Mouse (Mus musculus) CH12F3 (cell line): ENCODE measurements around the gene Agpat3.

Experiments used
- in situ Hi-C: fragments of 300-500 bp; cut with MboI; formaldehyde crosslinking; loops from 2 replicates; pipeline ENCODE4 v1.14.3; 2020; ENCODE audit warnings: low sequenced_read_pairs

Gene Agpat3

GRCm38 (mm10) chr10:78351887-78352665, at the start of gene Agpat3:
Gene Agpat3, minus strand, starts transcription at chr10:78352489.
- in situ Hi-C loops = no loop called here

GRCm38 (mm10) chr10:78401127-78401526, 48.8 kb upstream of the Agpat3 start:
- in situ Hi-C loops = no loop called here

DNA sequence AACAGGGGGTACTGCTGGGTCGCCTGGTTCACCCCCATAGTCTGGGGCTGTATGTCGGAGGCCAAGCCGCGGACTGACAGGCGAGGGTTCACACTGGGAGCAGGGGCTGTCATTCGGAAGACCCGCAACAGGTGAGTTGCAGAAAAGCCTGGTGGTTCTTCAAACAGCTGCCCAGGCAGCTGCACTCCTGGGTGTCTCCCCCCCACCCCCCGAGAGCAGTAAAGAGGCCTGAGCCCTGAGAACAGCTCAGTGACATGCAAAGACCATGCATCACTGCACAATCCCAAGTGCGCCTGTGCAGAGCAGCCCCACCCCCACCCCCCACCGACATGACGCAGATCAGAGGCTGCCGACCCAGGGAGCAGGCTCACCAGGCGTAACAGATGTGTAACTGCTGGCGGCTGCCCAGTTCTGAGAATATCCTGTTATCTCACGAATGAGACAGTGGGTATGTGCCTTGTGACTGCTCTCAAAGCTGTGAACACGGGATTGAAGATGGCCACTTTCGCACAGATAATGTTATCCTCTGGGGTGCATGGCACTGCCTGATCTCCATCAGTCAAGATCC, 46.9 kb upstream of the Agpat3 start:
- in situ Hi-C loops = no loop called here

DNA sequence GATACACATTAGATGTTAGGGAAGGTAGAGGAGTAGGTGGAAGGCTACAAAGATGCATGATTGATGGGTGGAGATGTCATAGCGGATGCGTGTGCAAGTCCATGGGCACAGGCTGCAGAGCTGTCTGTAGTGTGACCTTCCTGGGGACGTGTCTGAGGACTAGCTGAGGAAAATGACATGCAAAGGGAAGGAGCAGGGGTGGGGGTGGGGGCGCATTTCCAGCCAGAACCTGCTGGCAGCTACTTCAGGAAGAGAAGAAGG, 44.3 kb upstream of the Agpat3 start:
- in situ Hi-C loops = no loop called here

DNA sequence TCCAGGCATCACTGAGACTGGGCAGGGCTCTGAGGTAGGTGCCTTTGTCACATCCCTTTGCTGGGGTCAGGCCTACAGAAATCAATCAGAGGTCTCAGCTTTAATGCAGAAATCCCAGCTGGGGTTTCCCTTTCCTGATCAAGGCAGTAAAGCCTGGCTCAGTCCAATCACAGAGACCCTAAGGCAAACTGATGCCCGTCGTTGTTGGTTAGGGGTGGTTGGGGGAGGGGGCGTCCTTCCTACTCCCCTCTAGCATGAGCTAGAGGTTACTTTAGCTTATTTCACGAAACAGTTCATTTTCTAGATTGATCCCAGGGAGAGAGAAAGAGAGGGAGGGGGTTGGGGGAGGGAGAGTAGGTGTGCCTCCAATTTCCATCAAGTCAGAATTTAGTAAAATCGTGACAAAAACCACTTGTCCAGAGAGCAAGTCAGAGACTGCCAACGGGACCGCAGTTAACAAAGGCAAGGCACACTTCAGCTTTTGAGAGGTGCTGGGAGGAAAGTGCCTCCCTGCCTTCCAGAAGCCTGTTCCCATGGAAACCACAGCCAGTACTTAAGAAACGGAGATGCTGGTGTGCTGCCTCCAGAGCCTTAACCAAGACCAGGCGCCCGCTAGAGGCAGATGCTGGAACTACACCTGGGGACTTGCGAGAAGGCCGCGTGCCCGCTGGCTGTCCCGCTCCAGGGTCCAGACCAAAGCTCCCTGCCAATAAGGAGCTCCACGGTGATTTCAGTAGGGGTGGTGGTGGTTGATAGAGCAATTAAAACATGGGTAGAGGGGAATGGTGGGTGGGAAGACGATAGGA, 43.7 kb upstream of the Agpat3 start:
- in situ Hi-C loops = no loop called here

GRCm38 (mm10) chr10:78395377-78395776, 43.1 kb upstream of the Agpat3 start:
- in situ Hi-C loops = no loop called here

DNA sequence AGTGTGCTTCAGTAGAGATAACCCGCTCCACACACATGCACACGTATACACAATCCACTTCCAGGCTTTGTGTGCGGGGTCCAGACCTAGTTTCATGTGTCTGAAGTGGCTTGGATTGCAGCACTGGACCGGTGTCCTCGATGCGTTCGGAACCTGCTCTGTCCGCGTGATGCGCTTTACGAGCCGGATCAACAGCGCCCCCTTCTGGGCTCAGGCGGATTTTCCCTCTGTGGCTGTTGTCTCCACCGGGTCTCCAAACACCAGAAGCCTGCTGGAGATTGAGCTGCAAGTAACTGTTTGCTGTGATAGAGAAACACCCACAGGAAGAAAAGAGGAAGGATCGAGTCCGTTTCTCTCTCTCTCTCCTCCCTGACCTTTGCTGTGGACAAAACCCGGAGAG, 39.8 kb upstream of the Agpat3 start:
- in situ Hi-C loops = no loop called here

- in situ Hi-C loops = no loop called here
Observed at GRCm38 (mm10) chr10:78390982-78391470, 38.7 kb upstream of the Agpat3 start.

DNA sequence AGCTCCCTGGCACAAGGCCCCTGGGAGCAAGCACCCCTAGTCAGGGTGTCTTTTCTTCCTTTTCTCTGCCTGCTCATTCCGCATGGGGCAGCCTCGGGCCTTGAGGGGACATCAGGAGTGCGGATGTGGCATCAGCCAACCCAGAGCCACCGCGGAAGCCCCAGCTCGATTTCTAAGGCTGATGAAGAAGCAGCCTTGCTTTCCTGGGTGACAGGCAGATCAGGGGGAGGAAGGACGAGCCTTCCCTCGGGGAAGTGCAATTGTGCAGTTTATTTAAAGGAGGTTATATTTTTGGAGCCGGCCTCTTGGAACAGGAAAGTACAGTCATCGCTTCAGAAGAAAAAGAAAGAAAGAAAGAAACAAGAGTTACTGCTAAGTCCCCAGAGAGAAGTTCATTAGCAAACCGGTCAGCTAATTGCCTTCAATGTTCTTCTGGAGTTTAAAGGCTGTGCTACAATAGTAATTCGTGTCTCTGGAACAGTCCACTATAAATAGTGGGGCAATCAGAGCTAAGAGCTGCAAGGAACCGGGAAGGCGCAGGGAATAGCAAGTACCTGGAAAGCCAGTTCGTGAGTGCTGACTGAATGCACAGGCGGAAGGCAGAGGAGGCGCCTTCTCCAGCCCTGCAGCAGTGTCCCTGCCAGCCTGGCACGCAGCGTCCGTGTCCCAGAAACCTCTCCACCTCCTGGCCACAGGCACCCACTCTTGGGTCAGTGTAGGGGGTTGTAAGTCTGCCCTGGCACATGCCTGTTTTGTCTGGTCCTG, 36.1 kb upstream of the Agpat3 start:
- in situ Hi-C loops = no loop called here

GRCm38 (mm10) chr10:78385520-78385919, 33.2 kb upstream of the Agpat3 start:
- in situ Hi-C loops = no loop called here

GRCm38 (mm10) chr10:78383567-78383966, 31.3 kb upstream of the Agpat3 start:
- in situ Hi-C loops = no loop called here

DNA sequence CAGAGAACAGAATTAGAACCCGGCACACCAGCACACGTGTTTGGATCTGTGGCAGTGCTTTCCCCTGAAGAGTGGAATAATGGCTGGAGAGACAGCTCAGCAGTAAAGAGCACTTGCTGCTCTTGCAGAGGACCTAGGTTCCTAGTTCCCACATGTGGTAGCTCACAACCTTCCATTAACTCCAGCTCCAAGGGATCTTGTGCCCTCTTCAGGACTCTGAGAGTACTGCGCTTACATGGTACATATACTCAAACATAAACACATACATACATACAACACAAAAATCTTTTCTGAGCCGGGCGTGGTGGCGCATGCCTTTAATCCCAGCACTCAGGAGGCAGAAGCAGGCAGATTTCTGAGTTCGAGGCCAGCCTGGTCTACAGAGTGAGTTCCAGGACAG, 26.2 kb upstream of the Agpat3 start:
- in situ Hi-C loops = no loop called here

DNA sequence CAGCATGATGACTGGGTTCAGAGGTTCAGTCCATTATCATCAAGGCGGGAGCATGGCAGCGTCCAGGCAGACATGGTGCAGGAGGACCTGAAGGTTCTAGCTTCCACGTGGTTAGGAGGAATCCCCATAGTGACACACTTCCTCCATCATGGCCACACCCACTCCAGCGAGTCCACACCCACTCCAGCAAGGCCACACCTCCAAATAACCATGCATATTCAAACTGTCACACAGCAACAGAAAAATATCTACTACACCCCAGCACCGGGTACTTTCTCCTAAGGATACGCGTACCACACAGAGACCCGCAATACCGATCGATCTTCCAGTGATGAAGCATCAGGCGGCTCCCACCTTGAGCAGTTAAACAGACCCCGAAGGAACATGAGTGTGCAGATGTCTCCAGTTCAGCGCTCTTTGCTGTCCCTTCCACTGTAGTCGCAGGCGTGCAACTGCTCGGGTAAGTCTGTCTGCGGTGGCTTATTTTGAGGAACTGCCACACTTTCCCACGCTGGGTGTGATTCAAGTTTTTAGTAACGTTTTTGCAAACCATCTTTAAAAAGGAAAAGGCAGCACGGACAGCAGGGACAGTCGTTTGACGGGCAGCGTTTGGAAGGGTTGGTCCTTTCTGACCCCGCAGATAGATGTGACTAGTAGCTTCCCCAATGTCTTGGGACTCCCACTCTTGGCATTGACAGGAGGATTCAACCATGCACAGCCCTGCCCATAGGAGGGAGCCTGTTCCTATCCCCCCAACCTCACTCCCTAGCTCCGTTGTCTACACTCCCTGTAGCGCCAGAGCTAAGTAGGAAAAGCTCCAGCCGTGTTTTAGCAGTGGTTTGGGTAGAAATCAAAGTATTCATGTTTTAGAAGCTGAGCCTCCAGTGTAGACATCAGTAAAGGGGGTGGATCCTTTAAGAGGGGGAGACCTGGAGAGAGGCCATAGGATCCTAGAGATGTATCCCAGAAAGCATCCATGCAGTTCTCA, 20.7 kb upstream of the Agpat3 start:
- in situ Hi-C loops = no loop called here

DNA sequence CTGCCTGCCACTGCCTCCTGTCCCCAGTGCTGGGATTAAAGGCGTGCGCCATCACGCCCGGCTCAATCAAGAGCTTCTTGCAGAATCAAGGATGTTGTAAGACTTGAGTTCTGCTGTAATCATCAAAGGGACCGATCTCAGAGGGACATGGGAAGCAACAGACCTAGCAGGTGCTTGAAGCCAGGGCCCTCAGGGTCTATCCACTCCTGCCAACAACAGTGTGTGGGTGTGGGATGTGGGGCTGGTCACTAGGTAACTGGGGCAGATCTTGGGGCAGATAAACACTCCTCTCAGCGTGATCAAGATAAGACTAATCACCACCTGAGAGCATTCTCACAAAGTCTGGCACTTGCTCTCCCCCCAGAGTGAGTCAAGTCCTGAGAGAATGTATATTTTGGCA, 19.5 kb upstream of the Agpat3 start:
- in situ Hi-C loops = no loop called here

DNA sequence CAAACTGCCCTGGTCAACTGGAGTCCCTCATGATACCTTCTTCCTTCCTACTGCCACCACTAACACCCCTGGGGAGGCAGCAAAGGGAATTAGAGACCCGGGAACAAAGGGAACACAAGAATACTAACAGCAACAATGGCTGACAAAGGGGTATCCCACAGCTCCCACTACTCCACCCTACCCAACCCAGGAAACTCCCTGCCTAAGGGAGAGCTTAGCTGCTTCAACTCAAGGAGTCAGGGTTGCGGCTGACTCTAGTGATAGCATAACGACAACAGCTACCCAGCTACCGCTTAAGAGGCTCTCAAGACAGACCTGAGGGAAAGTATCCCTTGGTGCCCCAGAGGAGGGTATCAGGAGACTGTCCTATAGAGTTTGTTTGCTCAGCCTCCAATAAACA, 15.3 kb upstream of the Agpat3 start:
- in situ Hi-C loops = no loop called here

- in situ Hi-C loops = no loop called here
Observed at GRCm38 (mm10) chr10:78366851-78367312, 14.6 kb upstream of the Agpat3 start.

DNA sequence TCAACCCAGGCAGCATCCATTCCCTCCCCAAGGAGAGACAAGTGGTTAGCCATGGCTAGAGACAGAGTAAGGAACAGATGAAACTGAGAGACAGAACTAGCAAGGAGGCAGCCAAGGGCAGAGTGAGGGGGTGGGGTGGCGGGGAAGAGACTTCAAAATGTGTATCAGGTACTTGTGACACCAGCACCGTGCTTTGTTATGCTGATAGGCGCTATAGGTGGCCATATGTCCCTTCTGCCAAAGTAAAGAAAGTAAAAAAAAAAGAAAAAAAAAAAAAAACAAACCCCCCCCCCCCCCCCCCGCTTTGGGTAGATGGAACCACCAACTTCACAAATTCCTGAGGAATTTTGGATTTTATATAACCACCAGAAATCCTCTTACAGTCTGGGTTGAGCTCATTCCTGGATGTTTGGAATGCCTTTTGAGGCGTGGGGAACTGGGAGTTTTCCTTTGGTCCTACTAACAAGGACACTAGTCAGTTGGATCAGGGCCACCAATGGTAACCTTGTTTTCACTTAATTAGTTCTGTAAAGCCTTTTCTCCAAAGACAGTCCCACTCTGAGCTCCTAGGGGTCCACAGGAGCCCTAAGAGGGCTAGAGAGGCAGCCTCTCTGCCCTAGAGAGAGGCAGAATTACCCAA, 14.0 kb upstream of the Agpat3 start:
- in situ Hi-C loops = no loop called here

GRCm38 (mm10) chr10:78365555-78365954, 13.3 kb upstream of the Agpat3 start:
- in situ Hi-C loops = no loop called here

DNA sequence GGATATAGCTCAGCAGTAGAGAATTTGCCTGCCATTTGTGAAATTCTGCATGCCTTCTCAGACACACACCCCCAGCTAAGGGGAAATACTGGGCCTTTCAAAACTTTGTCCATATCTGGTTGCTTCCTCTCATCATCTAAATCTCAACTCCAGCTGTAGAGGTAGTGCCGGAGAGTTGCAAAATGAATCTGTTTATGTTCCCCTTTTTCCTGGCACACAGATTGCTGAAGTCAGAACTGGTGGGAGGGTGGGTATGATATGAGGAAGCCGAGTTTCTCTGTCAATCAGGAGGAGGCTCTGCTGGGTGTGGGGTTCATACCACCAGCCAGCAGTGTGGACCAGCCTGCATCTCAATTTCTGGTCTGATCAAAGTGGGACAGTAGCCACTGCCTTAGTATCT, 11.8 kb upstream of the Agpat3 start:
- in situ Hi-C loops = no loop called here

GRCm38 (mm10) chr10:78363366-78363765, 11.1 kb upstream of the Agpat3 start:
- in situ Hi-C loops = no loop called here
